Mouse (Mus musculus): ENCODE measurements around the gene Olfr1301. TPM values are rescaled to one million over a fixed set of nuclear protein-coding genes. Genes with fewer than 3 reads are reported as not detected.

Gene Olfr1301
- polyA plus RNA-seq (2012; rRNA removed) = not detected in 2 replicates
- not detected in 2 replicates for polyA plus RNA-seq (2014; fragmentation: Nextera tagmentation; extraction: Ambion mirVana)

- H3K27ac ChIP-seq = no peak within 1 kb of the TSS
- H3K4me3 ChIP-seq (ENCODE audit: insufficient read depth in 1 of 2, low read depth in 2 of 2, low read length in 2 of 2) = no peak within 1 kb of the TSS
- no peaks in the 10 kb centered on the region for H3K27me3 ChIP-seq (ENCODE audit: control insufficient read depth, insufficient read depth, low read length)
- H3K9me3 ChIP-seq (ENCODE audit: control insufficient read depth, low read length) = no peaks in the 10 kb centered on the region
- TF ChIP-seq CTCF (IDR thresholded peaks at IDR 0.05; ENCODE audit: low read depth) = no peak
- TF ChIP-seq EP300 (IDR thresholded peaks at IDR 0.05; ENCODE audit: low read depth) = no peak
- H3K4me2 ChIP-seq (ENCODE audit: low read depth) = no peak within 1 kb of the TSS
- H3K36me3 ChIP-seq (replicated peaks; ENCODE audit: control insufficient read depth, insufficient read depth, low read depth) = no peaks in the 10 kb centered on the region
- H3K4me1 ChIP-seq (replicated peaks; ENCODE audit: control insufficient read depth in 2 of 2, insufficient read depth in 2 of 2, low read length in 1 of 2) = no peaks in the 10 kb centered on the region
- no peak for ATAC-seq (ENCODE audit: insufficient read depth)
- no peak for DNase-seq (ENCODE audit: low read depth in 3 of 3, low spot score in 3 of 3)
- 56% methylated on average over 3 of the region's 3 CpGs for WGBS (ENCODE audit: insufficient replicate concordance)
- no peak within 1 kb of the TSS for H3K9ac ChIP-seq (replicated peaks)
Observed at GRCm38 (mm10) chr2:111750706-111751105, at the start of gene Olfr1301. TSS of gene Olfr1301 (plus strand) at chr2:111751006.

- H3K27ac ChIP-seq = no peak overlapping the region
- H3K27me3 ChIP-seq (ENCODE audit: control insufficient read depth, insufficient read depth, low read length) = no peaks in the 10 kb centered on the region
- no peak for DNase-seq (ENCODE audit: low read depth in 3 of 3, low spot score in 3 of 3)
- no peak for TF ChIP-seq EP300 (IDR thresholded peaks at IDR 0.05; ENCODE audit: low read depth)
- no peak for TF ChIP-seq CTCF (IDR thresholded peaks at IDR 0.05; ENCODE audit: low read depth)
- no peak overlapping the region for H3K9ac ChIP-seq (replicated peaks)
- H3K4me3 ChIP-seq (ENCODE audit: insufficient read depth in 1 of 2, low read depth in 2 of 2, low read length in 2 of 2) = no peak overlapping the region
- no peaks in the 10 kb centered on the region for H3K9me3 ChIP-seq (ENCODE audit: control insufficient read depth, low read length)
- H3K4me1 ChIP-seq (replicated peaks; ENCODE audit: control insufficient read depth in 2 of 2, insufficient read depth in 2 of 2, low read length in 1 of 2) = no peaks in the 10 kb centered on the region
- H3K4me2 ChIP-seq (ENCODE audit: low read depth) = no peak overlapping the region
- no peaks in the 10 kb centered on the region for H3K36me3 ChIP-seq (replicated peaks; ENCODE audit: control insufficient read depth, insufficient read depth, low read depth)
- ATAC-seq (ENCODE audit: insufficient read depth) = no peak
Observed at GRCm38 (mm10) chr2:111726739-111727138, 24.1 kb upstream of the Olfr1301 start.

- no peak for DNase-seq (ENCODE audit: low read depth in 3 of 3, low spot score in 3 of 3)
- H3K9ac ChIP-seq (replicated peaks) = no peak within 1 kb of the TSS
- H3K9me3 ChIP-seq (ENCODE audit: control insufficient read depth, low read length) = no peaks in the 10 kb centered on the region
- 44% methylated on average over 2 of the region's 2 CpGs for WGBS (ENCODE audit: insufficient replicate concordance)
- TF ChIP-seq CTCF (IDR thresholded peaks at IDR 0.05; ENCODE audit: low read depth) (no peak), EP300 (IDR thresholded peaks at IDR 0.05; ENCODE audit: low read depth) (no peak)
- no peaks in the 10 kb centered on the region for H3K4me1 ChIP-seq (replicated peaks; ENCODE audit: control insufficient read depth in 2 of 2, insufficient read depth in 2 of 2, low read length in 1 of 2)
- H3K4me3 ChIP-seq (ENCODE audit: insufficient read depth in 1 of 2, low read depth in 2 of 2, low read length in 2 of 2) = no peak within 1 kb of the TSS
- no peaks in the 10 kb centered on the region for H3K27me3 ChIP-seq (ENCODE audit: control insufficient read depth, insufficient read depth, low read length)
- H3K36me3 ChIP-seq (replicated peaks; ENCODE audit: control insufficient read depth, insufficient read depth, low read depth) = no peaks in the 10 kb centered on the region
- ATAC-seq (ENCODE audit: insufficient read depth) = no peak
- H3K4me2 ChIP-seq (ENCODE audit: low read depth) = no peak within 1 kb of the TSS
- no peak within 1 kb of the TSS for H3K27ac ChIP-seq
Observed at GRCm38 (mm10) chr2:111777129-111777528, 26.3 kb downstream of the Olfr1301 start, which contains the start of gene Olfr1302. TSS of gene Olfr1302 (plus strand) at chr2:111777429.

Other genes starting within 250 kb of the Olfr1301 start
- gene Olfr1293-ps, start 225.8 kb upstream of the Olfr1301 start, polyA plus RNA-seq (2012; rRNA removed) = not detected in 2 replicates
- not detected in 2 replicates for gene Olfr1293-ps, start 225.8 kb upstream of the Olfr1301 start, polyA plus RNA-seq (2014; fragmentation: Nextera tagmentation; extraction: Ambion mirVana)
- gene Olfr1294, start 210.7 kb upstream of the Olfr1301 start, polyA plus RNA-seq (2012; rRNA removed) = not detected in 2 replicates
- not detected in 2 replicates for gene Olfr1294, start 210.7 kb upstream of the Olfr1301 start, polyA plus RNA-seq (2014; fragmentation: Nextera tagmentation; extraction: Ambion mirVana)
- not detected in 2 replicates for gene Olfr1295, start 181.3 kb upstream of the Olfr1301 start, polyA plus RNA-seq (2012; rRNA removed)
- gene Olfr1295, start 181.3 kb upstream of the Olfr1301 start, polyA plus RNA-seq (2014; fragmentation: Nextera tagmentation; extraction: Ambion mirVana) = not detected in 2 replicates
- not detected in 2 replicates for gene Olfr1297, start 124.5 kb upstream of the Olfr1301 start, polyA plus RNA-seq (2012; rRNA removed)
- not detected in 2 replicates for gene Olfr1297, start 124.5 kb upstream of the Olfr1301 start, polyA plus RNA-seq (2014; fragmentation: Nextera tagmentation; extraction: Ambion mirVana)
- not detected in 2 replicates for gene Olfr1298, start 101.8 kb upstream of the Olfr1301 start, polyA plus RNA-seq (2012; rRNA removed)
- gene Olfr1298, start 101.8 kb upstream of the Olfr1301 start, polyA plus RNA-seq (2014; fragmentation: Nextera tagmentation; extraction: Ambion mirVana) = not detected in 2 replicates
- not detected in 2 replicates for gene Olfr1299, start 89.6 kb upstream of the Olfr1301 start, polyA plus RNA-seq (2012; rRNA removed)
- not detected in 2 replicates for gene Olfr1299, start 89.6 kb upstream of the Olfr1301 start, polyA plus RNA-seq (2014; fragmentation: Nextera tagmentation; extraction: Ambion mirVana)
- not detected in 2 replicates for gene Olfr1302, start 26.4 kb downstream of the Olfr1301 start, polyA plus RNA-seq (2012; rRNA removed)
- gene Olfr1302, start 26.4 kb downstream of the Olfr1301 start, polyA plus RNA-seq (2014; fragmentation: Nextera tagmentation; extraction: Ambion mirVana) = not detected in 2 replicates
- not detected in 2 replicates for gene Olfr1303, start 69.3 kb downstream of the Olfr1301 start, polyA plus RNA-seq (2012; rRNA removed)
- not detected in 2 replicates for gene Olfr1303, start 69.3 kb downstream of the Olfr1301 start, polyA plus RNA-seq (2014; fragmentation: Nextera tagmentation; extraction: Ambion mirVana)
- not detected in 2 replicates for gene Olfr1305, start 126.1 kb downstream of the Olfr1301 start, polyA plus RNA-seq (2012; rRNA removed)
- not detected in 2 replicates for gene Olfr1305, start 126.1 kb downstream of the Olfr1301 start, polyA plus RNA-seq (2014; fragmentation: Nextera tagmentation; extraction: Ambion mirVana)
- gene Olfr1306, start 165.3 kb downstream of the Olfr1301 start, polyA plus RNA-seq (2012; rRNA removed) = not detected in 2 replicates
- gene Olfr1306, start 165.3 kb downstream of the Olfr1301 start, polyA plus RNA-seq (2014; fragmentation: Nextera tagmentation; extraction: Ambion mirVana) = not detected in 2 replicates
- gene Olfr1307, start 198.4 kb downstream of the Olfr1301 start, polyA plus RNA-seq (2012; rRNA removed) = not detected in 2 replicates
- not detected in 2 replicates for gene Olfr1307, start 198.4 kb downstream of the Olfr1301 start, polyA plus RNA-seq (2014; fragmentation: Nextera tagmentation; extraction: Ambion mirVana)
- not detected in 2 replicates for gene Olfr1308, start 213.9 kb downstream of the Olfr1301 start, polyA plus RNA-seq (2012; rRNA removed)
- not detected in 2 replicates for gene Olfr1308, start 213.9 kb downstream of the Olfr1301 start, polyA plus RNA-seq (2014; fragmentation: Nextera tagmentation; extraction: Ambion mirVana)
- not detected in 2 replicates for gene Olfr1309, start 239.3 kb downstream of the Olfr1301 start, polyA plus RNA-seq (2012; rRNA removed)
- gene Olfr1309, start 239.3 kb downstream of the Olfr1301 start, polyA plus RNA-seq (2014; fragmentation: Nextera tagmentation; extraction: Ambion mirVana) = not detected in 2 replicates